Mouse (Mus musculus) liver, postnatal 0 days (tissue): ENCODE measurements around the gene Trmt11.

ENCODE experiments used
- CTCF ChIP-seq: sonication (generic); IDR thresholded peaks from 2 replicates; pipeline ENCODE4 v1.5.1; 2016; ENCODE audit warnings: antibody characterized with exemption, low read depth
- EP300 ChIP-seq: IDR thresholded peaks from 2 replicates; pipeline ENCODE4 v1.6.1; 2016; ENCODE audit warnings: antibody characterized with exemption, low read depth, mild to moderate bottlenecking

DNA sequence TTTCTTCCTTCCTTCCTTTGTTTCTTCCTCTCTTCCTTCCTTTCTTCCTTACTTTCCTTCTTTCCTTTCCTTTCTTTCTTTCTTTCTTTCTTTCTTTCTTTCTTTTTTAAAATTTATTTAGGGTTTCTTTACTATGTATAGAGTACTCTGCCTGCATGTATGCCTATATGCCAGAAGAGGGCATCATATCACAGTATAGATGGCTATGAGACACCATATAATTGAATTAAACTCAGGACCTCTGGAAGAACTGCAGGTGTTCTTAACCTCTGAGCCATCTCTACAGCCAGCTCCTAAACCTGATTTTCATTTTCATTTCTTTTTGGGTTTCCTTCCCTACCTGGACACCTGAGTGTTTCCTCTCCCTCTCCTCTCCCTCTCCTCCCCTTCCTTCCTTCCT is 22.4 kb upstream of the Trmt11 start:
- TF ChIP-seq CTCF: peak; percentile 55
- TF ChIP-seq EP300: no peak
